Mouse (Mus musculus): ENCODE data around the gene Pnrc2.

Gene Pnrc2

DNA sequence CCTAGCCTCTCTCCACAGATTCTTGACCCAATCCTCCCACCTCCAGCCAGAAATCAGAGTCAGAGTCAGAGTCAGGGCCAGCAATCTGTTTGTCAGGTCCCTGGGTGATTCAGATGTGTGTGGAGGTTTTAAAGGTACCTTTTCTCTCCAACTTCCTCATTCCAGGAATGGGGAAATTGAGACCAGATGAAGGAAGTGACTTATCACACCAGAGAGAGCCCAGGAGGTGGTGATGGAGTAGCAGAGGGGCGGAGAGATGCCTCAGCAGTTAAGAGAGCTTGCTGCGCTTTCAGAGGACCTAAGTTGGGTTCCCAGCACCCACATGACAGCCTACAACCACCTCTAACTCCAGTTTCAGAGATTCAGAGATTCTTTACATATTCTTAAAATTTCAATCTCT, 17.9 kb upstream of the Pnrc2 start:
- DNase-seq (ENCODE audit: low spot score), result no peak

DNA sequence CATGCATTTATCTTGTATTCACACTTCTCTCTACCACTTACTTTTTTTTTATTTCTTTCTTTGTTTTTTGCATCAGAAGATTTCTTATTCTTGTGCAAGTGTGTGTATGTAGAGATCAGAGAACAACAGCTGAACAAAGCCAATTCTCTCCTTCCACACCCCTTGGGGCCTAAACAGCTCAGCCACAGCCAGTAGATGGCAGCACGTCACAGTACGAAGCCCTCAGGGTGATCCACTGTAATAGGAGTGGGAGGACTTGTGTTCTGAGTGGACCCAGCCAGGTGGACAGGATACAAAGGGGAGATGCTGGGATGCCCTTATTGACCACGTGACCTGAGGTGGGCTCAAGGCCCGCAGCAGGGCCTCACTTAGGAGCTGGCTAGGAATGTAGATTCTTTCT, 16.2 kb upstream of the Pnrc2 start:
- DNase-seq (ENCODE audit: low spot score), result peak; percentile 52

DNA sequence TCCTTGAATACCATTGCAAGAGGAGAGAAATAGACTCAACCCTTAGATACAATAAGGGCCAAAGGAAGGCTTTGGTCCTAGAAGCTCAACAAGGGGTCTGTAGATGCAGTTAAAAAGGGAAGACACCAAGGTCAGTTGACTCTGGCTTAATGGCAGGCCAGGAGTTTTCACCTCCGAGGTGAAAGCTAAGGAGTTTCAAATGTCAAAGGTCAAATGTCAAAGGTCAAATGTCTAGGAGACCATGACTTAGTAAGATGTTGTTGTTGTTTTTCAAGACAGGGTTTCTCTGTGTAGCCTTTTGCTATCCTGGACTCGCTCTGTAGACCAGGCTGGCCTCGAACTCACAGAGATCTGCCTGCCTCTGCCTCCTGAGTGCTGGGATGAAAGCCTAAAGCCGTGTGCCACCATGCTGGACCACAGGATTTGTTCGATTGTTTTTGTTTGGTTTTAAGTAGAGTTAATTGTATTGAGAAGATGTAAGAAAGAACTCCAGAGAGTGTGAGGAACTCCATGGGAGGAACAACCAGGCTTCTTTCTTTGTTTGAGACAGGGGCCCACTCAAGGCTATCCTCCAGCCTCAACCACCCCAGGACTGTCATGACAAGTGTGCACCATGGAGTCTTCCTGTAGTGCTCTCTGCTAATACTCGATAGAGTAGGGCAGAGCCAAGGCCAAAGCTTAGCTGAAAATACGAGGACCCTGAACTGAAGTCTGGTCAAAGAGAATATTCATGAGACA, 15.7 kb upstream of the Pnrc2 start:
- no peak for DNase-seq (ENCODE audit: low spot score)

DNA sequence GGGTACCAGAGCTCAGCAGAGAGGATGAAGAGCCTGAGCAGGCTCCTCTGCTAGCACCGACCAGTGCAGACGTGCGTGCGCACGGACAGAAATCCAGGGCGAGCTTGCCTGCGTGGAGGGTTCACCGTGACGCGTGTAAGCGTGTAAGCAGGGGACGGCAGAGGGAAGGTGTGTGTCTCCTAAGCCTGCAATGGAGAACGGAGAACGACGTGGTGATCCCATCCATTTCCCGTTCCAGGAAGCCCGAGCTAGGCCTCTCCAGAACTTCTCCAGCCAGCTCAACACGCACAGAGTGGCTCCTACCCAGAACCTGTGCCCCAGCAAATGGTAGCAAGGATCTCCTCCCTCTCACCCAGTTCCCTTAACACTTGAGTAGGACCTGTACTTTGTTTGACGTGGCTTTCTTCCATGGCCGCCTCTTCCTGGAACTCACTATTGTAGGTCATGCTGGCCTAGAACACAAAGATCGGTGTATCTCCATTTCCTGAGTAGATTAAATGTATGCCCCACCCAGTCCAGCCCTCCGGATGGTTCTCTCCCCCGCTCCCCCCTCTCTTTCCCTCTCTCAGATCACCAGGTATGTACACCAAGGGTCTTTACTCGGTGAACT, 14.9 kb upstream of the Pnrc2 start:
- DNase-seq (ENCODE audit: low spot score), result no peak

DNA sequence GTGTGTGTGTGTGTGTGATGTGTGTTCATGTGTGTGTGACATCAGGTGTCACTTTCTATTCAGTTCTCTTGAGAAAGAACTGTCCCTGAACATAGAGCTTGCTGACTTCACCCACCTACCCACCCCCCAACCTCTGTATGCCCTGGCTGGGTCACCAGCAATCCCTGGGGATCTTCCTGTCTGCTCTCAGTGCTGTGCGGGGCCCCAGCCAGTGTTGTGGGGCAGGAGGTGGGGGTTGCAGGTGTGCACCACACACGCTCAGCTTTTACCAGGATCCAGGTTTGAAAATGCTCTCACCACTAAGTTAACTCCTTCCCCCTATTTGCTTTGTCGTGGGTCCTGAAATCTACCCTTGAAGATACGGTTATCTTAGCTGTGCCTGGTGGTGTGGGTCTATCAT, 12.5 kb upstream of the Pnrc2 start:
- no peak for DNase-seq (ENCODE audit: low spot score)

DNA sequence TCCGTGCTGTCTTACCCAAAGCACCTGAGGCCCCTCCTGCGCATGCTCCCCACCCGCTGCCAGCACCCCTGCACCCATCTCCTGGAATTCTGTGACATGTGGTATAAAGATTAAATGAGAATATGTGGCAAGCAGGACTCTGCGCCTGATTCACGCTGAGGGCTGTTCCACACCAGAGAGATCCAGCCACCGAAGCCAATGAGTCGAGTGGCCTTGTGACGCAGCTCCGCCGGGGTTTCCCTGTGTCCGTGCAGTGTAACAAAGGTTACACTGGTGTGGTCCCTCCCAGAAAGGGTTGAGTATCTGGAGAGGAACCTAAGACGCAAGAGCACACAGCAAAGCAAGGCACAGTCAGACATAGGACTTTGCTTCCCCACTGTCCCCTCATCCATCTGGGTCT, 12.0 kb upstream of the Pnrc2 start:
- DNase-seq (ENCODE audit: low spot score), result no peak

DNA sequence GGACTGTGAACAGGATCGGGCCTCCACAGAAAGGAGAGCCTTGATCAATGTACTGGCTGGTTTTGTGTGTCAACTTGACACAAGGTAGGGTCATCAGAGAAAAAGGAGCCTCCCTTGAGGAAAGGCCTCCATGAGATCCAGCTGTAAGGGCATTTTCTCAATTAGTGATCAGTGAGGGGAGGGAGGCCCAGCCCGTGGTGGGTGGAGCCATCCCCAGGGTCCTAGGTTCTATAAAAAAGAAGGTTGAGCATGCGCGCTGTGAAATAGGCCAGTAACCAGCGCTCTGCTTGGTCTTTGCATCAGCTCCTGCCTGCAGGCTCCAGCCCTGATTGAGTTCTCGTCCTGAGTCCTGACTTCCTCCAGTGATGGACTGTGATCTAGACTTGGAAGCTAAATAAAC, 10.9 kb upstream of the Pnrc2 start:
- no peak for DNase-seq (ENCODE audit: low spot score)

DNA sequence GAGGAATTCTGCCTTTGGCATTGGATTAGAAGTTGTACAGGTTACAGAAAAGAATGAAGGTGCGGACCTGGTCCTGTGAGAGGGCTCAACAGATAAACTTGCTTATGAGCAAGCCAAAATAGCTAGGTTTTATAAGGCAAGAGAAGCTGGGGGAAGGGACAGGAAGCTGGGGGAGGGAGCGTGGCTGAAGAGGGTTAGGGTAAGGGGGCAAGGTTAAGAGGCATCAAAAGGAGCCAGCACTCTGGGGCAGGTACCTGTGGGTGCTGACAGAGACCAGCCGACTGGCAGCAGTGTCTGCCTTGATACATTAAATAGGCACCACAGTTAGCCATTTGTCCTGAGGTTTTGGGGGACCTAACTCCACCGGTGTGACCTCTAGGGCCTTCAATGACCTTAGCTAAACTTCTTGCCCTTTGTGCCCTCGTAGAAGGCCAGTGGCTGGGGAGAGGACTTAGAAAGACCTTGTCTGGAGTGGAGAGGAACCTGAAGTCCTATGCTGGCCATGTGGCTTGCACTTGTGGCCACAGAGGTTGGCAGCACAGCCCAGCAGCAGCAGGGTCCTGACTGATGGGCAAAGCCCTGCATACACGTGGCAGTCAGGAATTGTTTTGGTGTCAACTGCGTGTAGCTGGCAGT, 10.3 kb upstream of the Pnrc2 start:
- no peak for DNase-seq (ENCODE audit: low spot score)

DNA sequence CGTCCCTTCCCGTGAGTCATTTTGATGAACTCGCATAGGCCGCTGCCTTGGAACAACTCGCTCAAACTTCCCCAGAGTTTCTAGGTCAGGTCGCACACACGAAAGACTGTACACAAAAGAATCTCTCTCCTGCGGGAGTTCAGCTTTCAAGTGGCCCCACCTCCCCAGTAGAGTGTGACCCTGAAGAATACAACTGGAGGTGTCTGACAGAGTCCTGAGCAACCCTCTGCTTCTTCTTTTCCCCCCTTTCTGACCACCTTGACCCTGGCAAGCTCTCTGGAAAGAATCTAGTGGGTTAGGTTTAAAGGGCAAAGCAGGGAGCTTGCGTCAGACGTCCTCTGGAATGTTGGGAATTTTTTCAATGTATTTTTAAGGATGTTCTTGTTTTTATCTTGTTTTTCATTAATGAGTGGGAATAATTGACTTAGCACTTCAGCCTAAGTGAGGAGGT, 9.8 kb upstream of the Pnrc2 start:
- no peak for DNase-seq (ENCODE audit: low spot score)

DNA sequence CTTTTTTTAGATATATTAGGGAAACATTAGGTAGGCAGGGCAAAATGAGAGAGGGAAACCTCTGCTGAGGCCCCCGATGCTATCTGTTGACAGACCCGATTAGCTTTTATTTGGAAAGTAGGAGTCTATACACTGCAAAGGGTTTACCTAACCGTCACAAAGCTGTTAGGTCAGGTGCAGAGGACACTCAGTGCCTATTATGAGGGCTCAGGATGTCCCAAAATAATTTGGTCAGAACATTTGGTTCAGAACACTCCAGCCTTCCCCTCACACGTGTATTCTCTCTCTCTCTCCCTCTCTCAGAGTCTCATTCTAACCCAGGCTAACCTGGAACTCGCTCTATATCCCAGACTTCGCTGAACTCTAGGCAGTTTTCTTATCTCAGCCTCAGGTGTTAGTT, 8.4 kb upstream of the Pnrc2 start:
- no peak for DNase-seq (ENCODE audit: low spot score)

DNA sequence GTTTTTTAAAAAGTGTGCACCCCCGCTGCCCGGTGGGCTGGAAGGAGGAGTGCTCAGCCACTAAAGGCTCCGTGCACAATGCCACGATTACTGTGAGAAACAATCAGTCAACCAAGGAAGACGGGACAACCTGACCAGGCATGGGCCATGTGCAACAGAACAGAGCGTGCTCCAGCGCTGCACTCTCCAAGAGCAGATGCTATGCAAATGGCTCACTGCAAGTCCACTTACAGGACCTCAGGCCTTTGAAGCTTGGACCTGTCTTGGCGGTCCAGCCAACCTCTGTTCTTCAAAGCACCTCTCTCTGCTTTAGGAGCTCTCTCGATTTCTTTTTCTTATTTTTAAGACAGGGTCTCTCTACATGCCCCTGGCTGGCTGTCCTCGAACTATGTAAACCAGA, 6.9 kb upstream of the Pnrc2 start:
- no peak for DNase-seq (ENCODE audit: low spot score)

DNA sequence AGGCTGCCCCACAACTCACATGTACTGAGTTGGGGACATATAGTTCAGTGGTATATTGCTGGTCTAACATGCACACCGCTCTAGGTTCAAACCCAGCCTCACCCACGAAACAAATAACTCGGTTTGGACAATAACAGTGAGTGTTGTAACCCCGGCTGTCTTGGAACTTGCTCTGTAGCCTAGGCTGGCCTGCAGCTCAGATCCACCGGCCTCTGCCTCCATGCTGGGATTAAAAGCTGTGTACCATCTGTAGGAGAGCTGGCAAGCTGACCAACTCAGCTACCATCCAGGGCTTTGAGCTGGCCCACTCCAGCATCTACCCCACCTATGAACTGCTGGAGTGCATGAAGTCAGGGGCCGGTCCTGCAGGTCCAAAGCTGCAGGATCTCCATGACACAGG, 6.4 kb upstream of the Pnrc2 start:
- no peak for DNase-seq (ENCODE audit: low spot score)

DNA sequence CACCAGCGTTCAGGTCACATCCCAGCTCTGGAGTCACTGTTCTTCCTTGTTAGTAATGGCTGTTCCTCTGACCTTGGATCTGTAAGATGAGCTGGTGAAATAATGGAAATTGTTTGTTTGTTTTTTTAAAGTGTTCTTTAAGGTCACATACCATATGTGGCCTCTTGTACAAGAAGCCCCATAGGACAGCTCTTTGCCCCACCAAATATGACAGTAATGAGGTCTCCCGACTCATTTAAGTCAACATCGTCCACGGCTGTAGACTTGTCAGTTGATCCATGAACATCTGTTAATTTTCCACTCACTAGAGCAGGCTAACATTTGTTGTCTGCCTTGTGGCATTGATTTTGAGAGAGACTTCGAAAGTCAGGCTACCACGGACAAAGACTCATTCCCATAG, 5.4 kb upstream of the Pnrc2 start:
- DNase-seq (ENCODE audit: low spot score), result no peak

DNA sequence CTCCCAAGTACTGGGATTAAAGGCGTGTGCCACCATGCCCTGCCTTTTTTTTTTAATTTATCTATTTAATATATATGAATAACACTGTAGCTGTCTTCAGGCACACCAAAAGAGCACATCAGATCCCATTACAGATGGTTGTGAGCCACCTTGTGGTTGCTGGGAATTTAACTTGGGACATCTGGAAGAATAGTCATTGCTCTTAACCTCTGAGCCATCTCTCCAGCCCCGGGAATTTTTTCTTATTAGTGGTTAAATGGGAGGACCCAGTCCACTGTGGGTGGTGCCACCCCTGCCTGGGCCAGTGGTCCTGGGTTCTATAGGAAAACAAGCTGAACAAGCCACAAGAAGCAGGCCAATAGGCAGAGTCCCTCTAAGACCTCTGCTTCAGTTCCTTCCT, 4.1 kb upstream of the Pnrc2 start:
- no peak for DNase-seq (ENCODE audit: low spot score)

DNA sequence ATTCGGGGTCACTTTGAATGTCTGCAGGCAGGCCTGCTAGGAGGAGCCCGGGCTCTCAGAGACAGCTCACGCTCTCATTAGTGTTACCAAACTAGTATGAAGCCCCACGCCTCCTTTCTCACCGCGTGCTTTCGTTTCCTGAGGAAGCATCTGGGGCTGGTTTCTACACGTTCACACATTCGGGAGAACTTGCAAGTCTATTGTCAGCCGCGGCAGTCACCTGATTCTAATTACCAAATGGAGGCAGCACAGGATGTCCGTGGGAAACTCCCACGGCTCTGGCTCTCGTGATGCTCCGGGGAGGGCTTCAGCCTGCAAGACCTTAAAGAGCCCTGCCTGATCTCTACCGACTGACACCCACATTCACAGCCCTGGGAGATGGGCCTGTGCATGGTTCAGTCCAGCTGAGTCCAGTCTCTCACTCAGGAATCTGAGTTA, 3.0 kb upstream of the Pnrc2 start:
- peak; percentile 69 for DNase-seq (ENCODE audit: low spot score)

DNA sequence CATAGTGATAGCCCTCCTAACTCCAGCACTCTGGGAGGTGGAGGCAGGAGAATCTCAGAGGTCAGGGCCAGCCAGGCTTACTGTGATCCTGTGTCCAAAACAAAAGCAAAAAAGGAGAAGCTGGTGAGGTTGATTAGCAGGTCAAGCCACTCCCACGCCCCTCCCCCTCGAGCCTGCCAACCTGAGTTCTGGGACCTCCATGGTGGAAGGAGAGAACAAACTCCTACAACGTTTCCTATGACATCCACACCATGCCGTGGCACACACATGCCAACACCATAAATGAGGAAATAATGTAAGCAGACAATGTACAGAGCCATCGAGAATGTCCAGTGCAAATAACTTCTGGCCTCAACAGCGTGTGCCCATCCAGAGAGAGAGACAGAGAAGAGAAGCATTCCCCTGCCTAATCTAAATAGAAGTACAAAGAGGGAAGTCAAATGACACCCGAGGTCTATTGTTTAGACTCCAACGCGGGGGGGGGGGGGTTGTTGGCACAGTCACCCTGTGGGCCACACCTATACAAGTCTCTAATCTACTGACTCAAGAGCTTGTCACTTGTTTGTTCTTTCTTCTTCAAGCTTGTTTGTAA, 2.4 kb upstream of the Pnrc2 start:
- no peak for DNase-seq (ENCODE audit: low spot score)

DNA sequence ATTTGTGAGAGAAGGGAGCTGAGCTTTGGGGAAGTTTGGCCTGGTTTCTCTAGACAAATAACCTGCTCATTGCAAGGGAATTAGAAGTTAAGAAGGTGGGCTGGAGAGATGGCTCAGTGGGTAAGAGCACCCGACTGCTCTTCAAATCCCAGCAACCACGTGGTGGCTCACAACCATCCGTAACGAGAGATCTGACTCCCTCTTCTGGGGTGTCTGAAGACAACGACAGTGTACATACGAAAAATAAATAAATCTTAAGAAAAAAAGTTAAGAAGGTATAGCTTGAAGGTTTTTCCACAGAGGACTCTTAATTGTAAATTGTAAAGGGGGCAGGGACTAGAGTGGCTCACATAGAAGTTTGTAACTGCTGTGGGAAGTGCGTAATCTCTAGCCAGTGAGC, 1.9 kb upstream of the Pnrc2 start:
- no peak for DNase-seq (ENCODE audit: low spot score)

DNA sequence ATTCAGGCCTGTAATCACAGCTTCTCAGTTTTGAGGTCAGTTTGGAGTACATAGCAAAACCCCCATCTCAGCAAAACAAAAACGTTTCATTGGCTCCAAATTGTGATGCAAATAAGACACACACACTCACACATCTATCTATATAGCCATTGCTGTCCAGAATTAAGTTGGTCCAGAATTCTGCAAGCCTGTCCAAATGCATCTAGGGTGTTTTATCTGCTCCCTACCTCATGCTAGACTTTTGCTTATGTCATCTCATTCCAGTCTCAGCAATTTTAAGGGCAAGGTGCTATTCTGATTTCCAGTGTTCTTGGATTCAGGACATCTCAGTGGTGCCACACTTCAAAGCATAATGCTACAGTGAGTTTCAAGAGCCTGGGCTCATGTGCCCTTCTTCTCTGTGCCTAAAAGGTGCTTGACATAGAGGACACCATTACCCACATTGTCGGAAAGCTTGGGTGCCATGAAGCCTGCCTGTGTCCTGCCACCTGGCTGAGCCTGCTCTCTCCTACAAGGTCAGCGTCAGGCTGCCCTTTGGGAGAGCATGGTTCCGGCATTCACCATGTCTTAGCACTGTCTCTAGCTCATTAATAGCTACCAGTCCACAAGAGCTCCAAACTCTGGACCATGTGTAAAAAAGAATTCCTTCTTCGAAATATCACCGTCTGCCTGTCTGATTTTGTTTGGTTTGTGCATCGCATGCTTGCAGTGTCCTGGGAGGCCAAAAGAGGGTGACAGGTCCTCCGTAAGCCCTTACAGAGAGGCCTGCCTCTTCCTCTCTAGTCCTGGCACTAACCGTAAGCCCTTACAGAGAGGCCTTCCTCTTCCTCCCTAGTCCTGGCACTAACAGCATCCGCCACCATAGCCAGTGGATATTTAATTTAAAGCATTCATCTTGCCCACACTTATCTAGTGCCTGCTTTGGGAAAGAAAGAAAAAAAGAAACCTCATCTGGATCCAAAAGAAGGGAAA, 1.2 kb upstream of the Pnrc2 start:
- no peak for DNase-seq (ENCODE audit: low spot score)

DNA sequence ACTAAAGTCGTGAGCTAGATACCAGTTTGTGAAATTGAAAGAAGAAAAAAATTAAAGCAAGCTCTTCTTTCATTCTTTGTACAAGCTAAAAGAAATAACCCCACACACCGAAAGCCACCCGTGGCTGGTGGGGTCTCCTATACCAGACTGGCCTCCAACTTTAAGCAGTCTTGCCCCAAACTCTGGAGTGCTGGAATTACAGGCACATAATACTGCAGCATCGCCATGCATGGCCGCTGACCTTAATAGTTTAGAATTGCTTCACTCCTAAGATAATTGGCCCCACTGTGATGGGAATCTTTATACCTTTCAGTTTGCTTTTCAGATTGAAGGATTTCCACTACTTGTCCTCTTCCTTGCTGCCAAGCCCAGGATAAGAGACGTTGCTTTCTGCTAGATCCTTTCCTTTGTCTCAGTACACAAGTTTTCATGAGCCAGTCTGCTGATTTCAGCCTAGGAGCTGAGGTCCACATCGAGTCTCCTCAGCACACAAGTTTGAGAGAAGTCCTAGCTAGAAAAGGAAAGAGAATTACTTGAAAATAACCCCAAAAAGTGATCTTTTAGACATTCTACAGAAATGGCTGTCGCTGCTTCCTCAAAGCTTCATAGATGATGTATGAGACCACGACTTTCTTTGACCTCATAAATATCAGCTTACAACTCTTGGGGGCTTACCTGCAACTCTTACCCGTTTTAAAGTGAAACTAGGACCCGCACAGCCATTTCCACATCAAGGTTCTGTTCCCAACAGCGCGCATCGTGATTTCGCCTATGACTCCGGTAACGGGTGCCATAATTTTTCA, 860 bp downstream of the Pnrc2 start:
- DNase-seq (ENCODE audit: low spot score), result no peak

DNA sequence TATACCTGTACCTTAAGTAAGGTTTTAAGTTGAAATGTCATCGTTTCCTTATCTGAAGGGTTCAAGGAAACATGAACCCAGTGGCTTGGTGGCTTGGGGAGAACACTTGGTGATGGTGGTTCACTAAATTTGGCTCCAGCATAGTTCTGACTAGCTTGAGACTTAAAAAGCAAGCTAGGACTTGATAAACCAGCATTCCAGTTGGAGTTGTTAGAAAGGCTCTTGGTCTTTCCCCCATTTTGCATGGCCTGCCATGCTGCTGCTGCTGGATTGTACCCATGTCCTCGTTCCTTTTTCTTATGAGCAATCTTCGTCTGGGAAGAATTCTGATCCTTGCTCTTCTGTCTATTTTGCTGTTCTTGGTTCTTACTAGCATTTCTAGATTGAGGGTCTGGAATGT, 1.6 kb downstream of the Pnrc2 start:
- no peak for DNase-seq (ENCODE audit: low spot score)

Measured in left cerebral cortex, adult 11 months (tissue).